Mouse (Mus musculus) left cerebral cortex, adult 18-20 months (tissue): ENCODE measurements around the gene D16Ertd472e. TPM values are rescaled to one million over a fixed set of nuclear protein-coding genes. Genes with fewer than 3 reads are reported as not detected.
"Not testable (repeated sequence)": the region's sequence is repeated elsewhere in the genome, so short reads cannot be mapped to it uniquely, and the experiment has no call there.

ENCODE experiments used
- DNase-seq, 2 experiments: peaks; one replicate each; pipeline ENCODE4 v3.0.0; 2021 to 2022; ENCODE audit warnings: low spot score in 2 of 2, mixed read lengths in 1 of 2
- total RNA-seq, 2 experiments: library from RNA; stranded (reverse); gene quantifications; 2 replicates each; pipeline ENCODE4 v1.2.3; 2021

The D16Ertd472e gene
- total RNA-seq, 2 experiments from 2014 or later = 7.8 to 9.4 TPM

- not testable (repeated sequence) for DNase-seq
Observed at GRCm38 (mm10) chr16:78492696-78493095, 83.8 kb downstream of the D16Ertd472e start.

GRCm38 (mm10) chr16:78490779-78491178 lies 85.7 kb downstream of the D16Ertd472e start:
- DNase-seq = no peak

Other genes starting within 250 kb of the D16Ertd472e start
- gene Btg3, start 199.5 kb downstream of the D16Ertd472e start, total RNA-seq = 10 to 100 TPM; 12.2 to 16.6 TPM